Mouse (Mus musculus): ENCODE data around the gene Mgat1. TPM values are rescaled to one million over a fixed set of nuclear protein-coding genes. Genes with fewer than 3 reads are reported as not detected.
"Not testable (repeated sequence)": the region's sequence is repeated elsewhere in the genome, so short reads cannot be mapped to it uniquely, and the experiment has no call there.

The Mgat1 gene
- total RNA-seq, 2 experiments from 2014 or later, result 35.7 to 39.5 TPM

GRCm38 (mm10) chr11:49259296-49259695 is 15.3 kb downstream of the Mgat1 start:
- intact Hi-C loops (cut with DNase I; ENCODE audit: low total_unique reads), result no loop called here
- no peak for DNase-seq

- DNase-seq, result no peak
- intact Hi-C loops (cut with DNase I; ENCODE audit: low total_unique reads), result no loop called here
These were observed 15.8 kb downstream of the Mgat1 start for GRCm38 (mm10) chr11:49259829-49260228.

- DNase-seq, result no peak
- intact Hi-C loops (cut with DNase I; ENCODE audit: low total_unique reads), result no loop called here
These were observed 16.8 kb downstream of the Mgat1 start for GRCm38 (mm10) chr11:49260598-49261312.

GRCm38 (mm10) chr11:49261313-49261855 is 17.4 kb downstream of the Mgat1 start:
- DNase-seq, result no peak
- intact Hi-C loops (cut with DNase I; ENCODE audit: low total_unique reads), result no loop called here

GRCm38 (mm10) chr11:49262286-49262685 is 18.3 kb downstream of the Mgat1 start:
- intact Hi-C loops (cut with DNase I; ENCODE audit: low total_unique reads), result no loop called here

GRCm38 (mm10) chr11:49263149-49263548 is 19.2 kb downstream of the Mgat1 start:
- no peak for DNase-seq
- intact Hi-C loops (cut with DNase I; ENCODE audit: low total_unique reads), result no loop called here

More at GRCm38 (mm10) chr11:49262286-49262685, 18.3 kb downstream of the Mgat1 start:
- no peak for DNase-seq

GRCm38 (mm10) chr11:49264081-49264480 is 20.1 kb downstream of the Mgat1 start:
- intact Hi-C loops (cut with DNase I; ENCODE audit: low total_unique reads), result no loop called here
- no peak for DNase-seq

- no peak for DNase-seq
- intact Hi-C loops (cut with DNase I; ENCODE audit: low total_unique reads), result no loop called here
These were observed 20.6 kb downstream of the Mgat1 start for GRCm38 (mm10) chr11:49264622-49265021.

GRCm38 (mm10) chr11:49265101-49265500 is 21.1 kb downstream of the Mgat1 start:
- intact Hi-C loops (cut with DNase I; ENCODE audit: low total_unique reads), result no loop called here
- no peak for DNase-seq

GRCm38 (mm10) chr11:49266671-49267070 is 22.7 kb downstream of the Mgat1 start:
- intact Hi-C loops (cut with DNase I; ENCODE audit: low total_unique reads), result no loop called here
- no peak for DNase-seq

GRCm38 (mm10) chr11:49267316-49267715 is 23.3 kb downstream of the Mgat1 start:
- intact Hi-C loops (cut with DNase I; ENCODE audit: low total_unique reads), result no loop called here
- DNase-seq, result no peak

- intact Hi-C loops (cut with DNase I; ENCODE audit: low total_unique reads), result no loop called here
- DNase-seq, result no peak
These were observed 24.1 kb downstream of the Mgat1 start for GRCm38 (mm10) chr11:49267970-49268579.

- DNase-seq, result no peak
- intact Hi-C loops (cut with DNase I; ENCODE audit: low total_unique reads), result loop anchor here (2.0 to 10.0 kb wide), 2 partner anchors 81 to 165 kb away; no protein-coding TSS in a partner anchor
These were observed 25.8 kb downstream of the Mgat1 start for GRCm38 (mm10) chr11:49269761-49270160.

GRCm38 (mm10) chr11:49270368-49270767 is 26.4 kb downstream of the Mgat1 start:
- intact Hi-C loops (cut with DNase I; ENCODE audit: low total_unique reads), result loop anchor here (2.0 to 10.0 kb wide), 2 partner anchors 82 to 166 kb away; no protein-coding TSS in a partner anchor

GRCm38 (mm10) chr11:49271334-49271733 is 27.3 kb downstream of the Mgat1 start:
- intact Hi-C loops (cut with DNase I; ENCODE audit: low total_unique reads), result loop anchor here (2.0 to 10.0 kb wide), 2 partner anchors 83 to 167 kb away; no protein-coding TSS in a partner anchor
- no peak for DNase-seq

More at GRCm38 (mm10) chr11:49270368-49270767, 26.4 kb downstream of the Mgat1 start:
- DNase-seq, result no peak

GRCm38 (mm10) chr11:49273834-49274519 is 30.0 kb downstream of the Mgat1 start:
- intact Hi-C loops (cut with DNase I; ENCODE audit: low total_unique reads), result loop anchor here (10.0 kb wide), 1 partner anchor 169 kb away; no protein-coding TSS in a partner anchor
- DNase-seq, result no peak

GRCm38 (mm10) chr11:49278222-49278621 is 34.2 kb downstream of the Mgat1 start, which contains the start of gene Olfr1393:
Gene Olfr1393, plus strand, starts transcription at chr11:49278304.
- no peak for DNase-seq
- intact Hi-C loops (cut with DNase I; ENCODE audit: low total_unique reads), result loop anchor here (10.0 kb wide), 1 partner anchor 173 kb away; no protein-coding TSS in a partner anchor

- intact Hi-C loops (cut with DNase I; ENCODE audit: low total_unique reads); DNase-seq: not testable (repeated sequence)
These were observed 41.0 kb downstream of the Mgat1 start, which contains the start of gene Olfr1392 for GRCm38 (mm10) chr11:49284982-49285381. Gene Olfr1392, plus strand, starts transcription at chr11:49285282.

- intact Hi-C loops (cut with DNase I; ENCODE audit: low total_unique reads), result no loop called here
- DNase-seq, result no peak
These were observed 43.3 kb downstream of the Mgat1 start for GRCm38 (mm10) chr11:49287251-49287650.

- intact Hi-C loops (cut with DNase I; ENCODE audit: low total_unique reads), result no loop called here
- no peak for DNase-seq
These were observed 48.8 kb downstream of the Mgat1 start for GRCm38 (mm10) chr11:49292777-49293176.

All from gastrocnemius, postnatal 14 days (tissue).